Mouse (Mus musculus): Measurements from ENCODE around the gene Atp5d. TPM values are rescaled to one million over a fixed set of nuclear protein-coding genes. Genes with fewer than 3 reads are reported as not detected.
"Not testable (repeated sequence)": the region's sequence is repeated elsewhere in the genome, so short reads cannot be mapped to it uniquely, and the experiment has no call there.

The Atp5d gene
- polyA plus RNA-seq, 1 experiment, result 4,813 TPM

- Histone ChIP-seq H3K27ac (ENCODE audit: insufficient read depth, low read depth, low read length) (0 out of 2 replicates have a peak overlapping the region, but pooled peaks have one; percentile 81), H3K4me1 (ENCODE audit: control insufficient read depth, insufficient read depth, insufficient read length, low read length) (peaks cover 59% of the 10 kb centered on the region), H3K27me3 (ENCODE audit: control insufficient read depth, insufficient read depth, low read length) (no peaks in the 10 kb centered on the region), H3K36me3 (ENCODE audit: control insufficient read depth, insufficient read depth, low read length) (no peaks in the 10 kb centered on the region), H3K4me3 (ENCODE audit: low read depth, low read length) (no peak overlapping the region)
- no peak for TF ChIP-seq POLR2A (IDR thresholded peaks at IDR 0.05; ENCODE audit: low read depth, low read length)
- no peak for TF ChIP-seq CTCF (IDR thresholded peaks at IDR 0.05; ENCODE audit: extremely low read depth, insufficient read length, insufficient replicate concordance, low read depth, low read length)
- 82% methylated on average over 6 of the region's 6 CpGs for WGBS
Observed at GRCm38 (mm10) chr10:80162716-80163299, 24.4 kb downstream of the Atp5d start.

- TF ChIP-seq CTCF (IDR thresholded peaks at IDR 0.05; ENCODE audit: extremely low read depth, insufficient read length, insufficient replicate concordance, low read depth, low read length), result no peak
- no peak for TF ChIP-seq POLR2A (IDR thresholded peaks at IDR 0.05; ENCODE audit: low read depth, low read length)
- peak overlapping the region; percentile 0; the same call in 1 of the 2 replicates for H3K27ac ChIP-seq (ENCODE audit: insufficient read depth, low read depth, low read length)
- H3K4me3 ChIP-seq (ENCODE audit: low read depth, low read length), result no peak overlapping the region
- WGBS, result 69% methylated on average over 8 of the region's 8 CpGs
- no peaks in the 10 kb centered on the region for H3K36me3 ChIP-seq (ENCODE audit: control insufficient read depth, insufficient read depth, low read length)
- H3K4me1 ChIP-seq (ENCODE audit: control insufficient read depth, insufficient read depth, insufficient read length, low read length), result peaks cover 58% of the 10 kb centered on the region
- H3K27me3 ChIP-seq (ENCODE audit: control insufficient read depth, insufficient read depth, low read length), result no peaks in the 10 kb centered on the region
Observed at GRCm38 (mm10) chr10:80163721-80164120, 25.3 kb downstream of the Atp5d start.

- Histone ChIP-seq H3K36me3 (ENCODE audit: control insufficient read depth, insufficient read depth, low read length) (no peaks in the 10 kb centered on the region), H3K4me3 (ENCODE audit: low read depth, low read length) (peak overlapping the region; percentile 55), H3K4me1 (ENCODE audit: control insufficient read depth, insufficient read depth, insufficient read length, low read length) (peaks cover 53% of the 10 kb centered on the region), H3K27ac (ENCODE audit: insufficient read depth, low read depth, low read length) (peak overlapping the region; percentile 58), H3K27me3 (ENCODE audit: control insufficient read depth, insufficient read depth, low read length) (no peaks in the 10 kb centered on the region)
- 9% methylated on average over 44 of the region's 44 CpGs for WGBS
- TF ChIP-seq CTCF (IDR thresholded peaks at IDR 0.05; ENCODE audit: extremely low read depth, insufficient read length, insufficient replicate concordance, low read depth, low read length), result no peak
- no peak for TF ChIP-seq POLR2A (IDR thresholded peaks at IDR 0.05; ENCODE audit: low read depth, low read length)
Observed at GRCm38 (mm10) chr10:80164161-80164997, 25.9 kb downstream of the Atp5d start.

- Histone ChIP-seq H3K27me3 (ENCODE audit: control insufficient read depth, insufficient read depth, low read length) (no peaks in the 10 kb centered on the region), H3K4me1 (ENCODE audit: control insufficient read depth, insufficient read depth, insufficient read length, low read length) (peaks cover 51% of the 10 kb centered on the region), H3K36me3 (ENCODE audit: control insufficient read depth, insufficient read depth, low read length) (peaks cover 4% of the 10 kb centered on the region), H3K4me3 (ENCODE audit: low read depth, low read length) (peak overlapping the region; percentile 55), H3K27ac (ENCODE audit: insufficient read depth, low read depth, low read length) (peak overlapping the region; percentile 58)
- TF ChIP-seq CTCF (IDR thresholded peaks at IDR 0.05; ENCODE audit: extremely low read depth, insufficient read length, insufficient replicate concordance, low read depth, low read length) (peak; percentile 100), POLR2A (IDR thresholded peaks at IDR 0.05; ENCODE audit: low read depth, low read length) (peak; percentile 70)
- WGBS, result under 1% methylated on average over 17 of the region's 17 CpGs
Observed at GRCm38 (mm10) chr10:80164998-80165344, 26.5 kb downstream of the Atp5d start.

- WGBS, result 25% methylated on average over 20 of the region's 20 CpGs
- Histone ChIP-seq H3K27ac (ENCODE audit: insufficient read depth, low read depth, low read length) (peak within 1 kb of the TSS; percentile 58), H3K36me3 (ENCODE audit: control insufficient read depth, insufficient read depth, low read length) (peaks cover 10% of the 10 kb centered on the region), H3K4me3 (ENCODE audit: low read depth, low read length) (peak within 1 kb of the TSS; percentile 55), H3K4me1 (ENCODE audit: control insufficient read depth, insufficient read depth, insufficient read length, low read length) (peaks cover 45% of the 10 kb centered on the region), H3K27me3 (ENCODE audit: control insufficient read depth, insufficient read depth, low read length) (no peaks in the 10 kb centered on the region)
- TF ChIP-seq POLR2A (IDR thresholded peaks at IDR 0.05; ENCODE audit: low read depth, low read length) (no peak), CTCF (IDR thresholded peaks at IDR 0.05; ENCODE audit: extremely low read depth, insufficient read length, insufficient replicate concordance, low read depth, low read length) (no peak)
Observed at GRCm38 (mm10) chr10:80165392-80166128, 27.1 kb downstream of the Atp5d start, which contains the start of gene Cirbp. Gene Cirbp, plus strand, starts transcription at chr10:80165985.

- not testable (repeated sequence) for H3K27me3 ChIP-seq (ENCODE audit: control insufficient read depth, insufficient read depth, low read length); H3K4me3 ChIP-seq (ENCODE audit: low read depth, low read length)
- Histone ChIP-seq H3K4me1 (ENCODE audit: control insufficient read depth, insufficient read depth, insufficient read length, low read length) (peaks cover 42% of the 10 kb centered on the region), H3K27ac (ENCODE audit: insufficient read depth, low read depth, low read length) (peak overlapping the region; percentile 56), H3K36me3 (ENCODE audit: control insufficient read depth, insufficient read depth, low read length) (peaks cover 14% of the 10 kb centered on the region)
- WGBS, result 86% methylated on average over 4 of the region's 4 CpGs
Observed at GRCm38 (mm10) chr10:80166136-80166535, 27.7 kb downstream of the Atp5d start.
